Mouse (Mus musculus) layer of hippocampus, postnatal 36 days (tissue): ENCODE data around the gene Caskin2. TPM values are rescaled to one million over a fixed set of nuclear protein-coding genes. Genes with fewer than 3 reads are reported as not detected.
A peak's percentile ranks its signal among the peaks of the same experiment; 100 is the strongest.
"Not testable (repeated sequence)": the region's sequence is repeated elsewhere in the genome, so short reads cannot be mapped to it uniquely, and the experiment has no call there.

ENCODE experiments used
- DNase-seq, 2 experiments: peaks; one replicate each; pipeline ENCODE4 v3.0.0; 2022
- total RNA-seq, 2 experiments: library from RNA; stranded (reverse); gene quantifications; 2 replicates each; pipeline ENCODE4 v1.2.3; 2021

Gene Caskin2
- total RNA-seq = 10 to 100 TPM; 19.5 to 19.6 TPM

DNA sequence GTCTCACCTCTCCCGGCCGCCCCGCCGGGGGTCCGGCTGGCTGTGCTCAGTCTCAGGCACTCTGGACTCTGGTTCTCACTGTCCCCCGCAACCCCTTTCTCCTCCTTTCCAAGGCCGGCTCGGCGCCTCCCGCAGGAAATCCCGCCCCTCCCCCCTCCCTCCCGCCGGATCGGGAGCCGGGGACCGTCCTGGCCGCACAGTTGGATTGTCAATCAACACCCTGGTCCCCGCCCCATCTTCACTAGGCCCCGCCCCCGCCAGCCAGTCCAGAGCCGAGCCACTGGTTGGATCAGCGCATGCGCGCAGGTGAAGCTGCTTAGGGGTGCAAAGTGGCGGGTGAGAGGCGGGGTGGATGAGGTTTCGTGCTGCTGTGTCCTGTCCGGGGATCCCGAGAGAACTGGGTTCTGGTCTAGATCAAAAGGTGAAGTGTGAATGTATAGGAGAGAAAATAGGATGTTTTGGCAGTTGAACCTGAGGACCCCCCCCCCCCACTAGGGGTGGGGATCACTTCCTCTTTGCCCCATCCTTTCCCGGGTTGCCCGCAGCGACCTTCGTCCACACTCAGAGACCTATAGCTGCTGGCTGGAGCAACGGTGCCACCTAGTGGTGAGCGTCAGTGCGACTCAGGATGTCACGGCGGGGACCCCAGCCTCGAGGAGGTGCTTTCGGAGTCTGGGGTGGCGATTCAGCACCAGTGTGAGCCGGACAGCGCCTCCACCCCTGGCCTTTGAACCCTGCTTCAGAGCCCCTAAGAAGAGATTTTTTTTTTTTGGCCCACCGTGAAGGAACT lies at the start of gene Caskin2:
Gene Caskin2 (minus strand): TSS at position 133 of the 790 bp plus-strand sequence.
- DNase-seq = peak; percentile 85 to 86

DNA sequence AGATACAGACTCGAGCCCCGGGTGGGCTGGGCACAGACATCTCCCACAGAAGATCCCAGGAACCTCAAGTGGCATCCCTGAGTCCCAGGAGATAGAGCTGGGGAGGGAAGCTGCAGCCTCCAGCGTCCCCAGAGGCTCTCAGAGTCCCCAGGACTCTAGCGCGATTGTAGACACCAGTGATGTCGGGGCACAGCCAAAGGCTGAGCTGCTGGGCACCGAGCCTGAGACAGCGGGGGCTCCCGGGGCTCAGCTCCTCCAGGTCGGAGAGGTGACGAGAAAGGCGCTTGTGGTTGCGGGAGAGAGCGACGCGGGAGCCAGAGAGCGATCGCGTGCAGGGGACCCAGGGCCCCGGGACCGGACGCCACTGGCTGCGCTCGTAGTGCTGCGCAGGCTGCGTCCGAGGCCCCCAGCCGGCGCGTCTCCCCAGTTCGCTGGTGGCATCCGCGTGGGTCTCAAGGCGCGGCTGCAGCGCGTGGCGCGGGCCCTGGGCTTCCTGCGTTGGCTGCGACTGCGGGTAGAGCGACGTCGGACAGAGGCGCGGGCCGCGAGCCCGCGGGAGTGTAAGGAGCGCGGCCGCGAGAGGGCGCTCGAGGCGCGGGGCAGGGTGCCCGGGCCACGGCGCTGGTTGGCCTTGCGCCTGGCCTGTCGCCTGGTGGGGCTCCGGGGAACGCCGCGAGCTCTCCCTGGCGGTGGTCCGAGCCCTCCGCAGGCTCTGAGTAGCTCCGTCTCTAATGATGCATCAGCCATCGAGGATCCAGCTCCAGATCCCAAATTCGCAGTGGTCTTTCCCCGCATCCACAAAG lies 45.9 kb upstream of the Caskin2 start:
- peak; percentile 66 to 73 for DNase-seq

DNA sequence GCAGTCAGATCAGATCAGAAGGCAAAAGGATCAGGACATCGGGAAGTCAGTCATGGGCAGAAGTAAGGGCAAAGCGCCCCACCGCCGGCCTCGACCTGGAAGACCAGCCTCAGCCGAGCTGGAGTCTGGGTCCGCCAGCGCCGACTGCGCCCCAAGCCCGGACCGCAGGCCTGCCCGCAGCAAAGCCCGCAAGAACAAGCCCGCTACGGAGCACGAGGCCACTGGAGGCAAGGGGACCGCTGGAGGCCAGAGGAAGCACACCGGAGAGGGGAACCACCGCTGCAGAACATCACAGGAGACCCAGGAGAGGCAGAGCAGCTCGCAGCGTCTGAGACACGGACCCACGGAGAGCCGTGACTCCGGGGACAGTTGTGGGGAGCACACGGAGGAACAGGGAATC lies 44.9 kb upstream of the Caskin2 start, which contains the start of gene Myo15b:
Gene Myo15b (plus strand): TSS at position 53 of the 400 bp plus-strand sequence.
- DNase-seq = no peak

DNA sequence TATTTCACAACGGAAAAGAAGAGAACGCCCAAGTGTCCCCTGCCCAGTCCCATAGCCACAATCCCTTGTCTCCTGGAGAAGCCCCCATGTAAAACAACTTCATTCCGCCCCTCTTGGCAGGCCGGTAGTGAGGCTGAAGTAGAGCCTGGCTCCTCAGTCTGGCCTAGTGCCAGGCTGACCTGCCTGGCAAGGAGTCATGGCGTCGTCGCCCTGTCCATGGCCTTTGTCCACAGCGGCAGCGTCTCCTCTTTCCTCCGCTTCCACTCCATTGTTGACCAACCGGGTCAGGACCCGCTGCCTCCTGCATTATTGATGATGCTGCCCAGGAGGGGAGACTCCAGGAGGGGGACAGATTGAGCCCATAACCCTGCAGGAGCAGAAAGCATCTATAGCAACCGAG lies 44.5 kb upstream of the Caskin2 start:
- DNase-seq = no peak

DNA sequence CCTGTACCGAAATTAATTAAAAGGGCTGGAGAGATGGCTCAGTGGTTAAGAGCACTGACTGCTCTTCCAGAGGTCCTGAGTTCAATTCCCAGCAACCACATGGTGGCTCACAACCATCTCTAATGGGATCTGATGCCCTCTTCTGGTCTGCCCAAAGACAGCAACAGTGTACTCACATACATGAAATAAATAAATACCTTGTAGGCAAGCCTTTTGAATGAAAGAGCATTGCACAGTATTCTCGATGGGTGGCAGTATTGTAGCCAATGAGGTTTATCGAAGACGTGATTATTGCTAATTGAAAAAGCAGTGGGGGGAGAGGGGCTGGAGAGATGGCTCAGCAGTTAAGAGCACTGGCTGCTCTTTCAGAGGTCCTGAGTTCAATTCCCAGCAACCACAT lies 43.7 kb upstream of the Caskin2 start:
- DNase-seq = not testable (repeated sequence)

DNA sequence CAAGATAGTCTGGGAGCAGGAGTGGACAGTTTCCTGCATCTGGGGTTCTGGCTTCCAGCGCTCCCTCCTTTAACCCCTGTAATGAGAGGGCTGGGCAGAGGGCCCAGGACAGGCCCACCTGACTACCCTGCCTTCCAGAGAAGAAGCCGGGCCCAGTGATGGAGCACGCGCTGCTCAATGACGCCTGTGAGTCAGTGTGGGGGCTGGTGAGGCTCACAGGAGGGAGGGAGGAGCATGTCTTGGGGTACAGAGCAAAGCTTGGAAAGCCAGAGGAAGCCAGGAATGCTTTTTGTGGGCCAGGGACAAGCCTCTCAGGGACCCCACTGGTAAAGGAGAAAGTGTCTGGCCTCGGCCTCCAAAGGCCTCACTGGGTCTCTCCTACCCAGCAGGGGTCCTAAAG lies 41.2 kb upstream of the Caskin2 start:
- DNase-seq = peak in 1 of 2 experiments; percentile 9

DNA sequence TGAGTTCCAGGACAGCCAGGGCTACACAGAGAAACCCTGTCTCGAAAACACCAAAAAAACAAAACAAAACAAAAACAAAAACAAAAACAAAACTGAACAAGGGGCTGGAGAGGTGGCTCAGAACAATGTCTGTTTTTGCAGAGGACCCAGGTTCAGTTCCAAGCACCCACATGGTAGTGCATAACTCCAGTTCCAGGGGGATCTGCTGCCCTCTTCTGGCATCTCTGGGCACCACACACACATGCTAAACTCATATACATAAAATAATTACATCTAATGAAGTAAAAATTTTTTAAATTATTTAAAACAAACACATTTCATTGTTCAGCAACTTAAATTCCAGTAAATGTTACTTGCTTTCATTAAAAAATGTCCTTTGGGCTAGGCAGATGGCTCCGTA lies 32.4 kb upstream of the Caskin2 start:
- no peak for DNase-seq

DNA sequence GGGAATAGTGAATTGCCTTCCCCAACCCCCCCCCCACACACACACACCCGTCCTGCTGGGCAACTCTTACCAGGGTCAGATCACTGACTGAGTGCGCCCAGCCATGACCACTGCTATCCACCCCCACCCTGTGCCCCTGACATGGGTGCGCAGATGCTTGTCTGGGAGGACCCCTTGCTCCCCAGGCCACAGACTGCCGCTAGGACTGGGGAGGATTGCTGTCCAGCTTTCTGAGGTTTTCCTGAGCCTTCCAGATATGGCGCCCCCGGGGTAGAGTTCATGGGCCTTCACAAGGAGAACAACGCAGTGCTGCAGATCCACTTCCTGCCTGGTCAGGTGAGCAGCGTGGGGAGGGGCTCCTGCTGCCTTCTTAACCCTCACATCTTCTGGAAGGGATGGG lies 30.8 kb upstream of the Caskin2 start:
- DNase-seq = no peak

DNA sequence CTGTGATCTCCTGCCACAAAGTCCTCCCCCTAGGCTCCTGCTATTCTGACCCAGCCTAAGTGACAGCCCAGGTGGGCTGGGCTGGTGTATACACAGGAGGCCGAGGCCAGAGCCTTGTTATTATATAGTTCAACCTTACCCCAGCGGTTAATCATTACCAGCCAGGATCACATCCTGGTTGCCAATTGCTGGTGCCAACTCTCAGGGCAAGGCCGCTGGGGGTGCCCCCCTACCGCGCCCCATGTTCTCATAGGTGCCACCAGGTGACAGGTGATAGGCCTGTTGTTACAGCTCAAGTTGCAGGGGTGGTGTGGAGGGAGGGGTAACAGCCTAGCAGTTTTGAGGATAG lies 30.4 kb upstream of the Caskin2 start:
- DNase-seq = no peak

DNA sequence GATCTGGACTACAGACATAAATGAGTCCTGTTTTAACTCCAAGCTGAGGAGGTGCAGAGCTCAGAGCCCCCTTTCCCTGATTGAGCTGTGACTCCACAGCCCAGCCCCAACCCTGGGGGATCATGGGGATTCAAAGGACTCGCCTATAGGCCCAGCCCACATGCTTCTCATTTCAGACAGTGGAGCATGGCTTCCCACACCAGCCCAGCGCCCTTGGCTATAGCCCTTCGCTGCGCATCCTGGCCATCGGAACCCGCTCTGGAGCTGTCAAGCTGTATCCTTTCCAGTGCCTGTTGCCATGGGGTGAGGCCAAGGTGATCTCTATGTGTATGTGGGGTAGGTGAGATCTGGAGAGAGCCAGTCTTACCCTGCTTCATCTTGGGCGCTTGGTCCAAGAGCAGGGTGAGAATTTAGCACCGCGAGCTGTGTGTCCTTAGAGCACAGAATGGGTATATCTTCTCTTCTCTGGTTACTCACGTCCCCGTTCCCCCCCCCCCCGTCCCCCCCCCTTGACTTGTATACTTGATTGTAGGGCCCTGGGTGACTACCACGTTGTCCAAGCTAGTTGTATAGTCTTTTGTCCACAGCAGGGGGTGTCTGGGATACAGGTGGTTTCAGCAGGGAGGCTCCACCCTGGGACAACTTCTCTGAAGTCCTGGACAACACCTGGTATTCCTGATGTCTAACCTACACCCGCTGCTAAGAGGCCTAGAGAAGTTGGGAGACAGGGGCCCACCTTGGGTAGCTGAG lies 29.9 kb upstream of the Caskin2 start:
- no peak for DNase-seq

DNA sequence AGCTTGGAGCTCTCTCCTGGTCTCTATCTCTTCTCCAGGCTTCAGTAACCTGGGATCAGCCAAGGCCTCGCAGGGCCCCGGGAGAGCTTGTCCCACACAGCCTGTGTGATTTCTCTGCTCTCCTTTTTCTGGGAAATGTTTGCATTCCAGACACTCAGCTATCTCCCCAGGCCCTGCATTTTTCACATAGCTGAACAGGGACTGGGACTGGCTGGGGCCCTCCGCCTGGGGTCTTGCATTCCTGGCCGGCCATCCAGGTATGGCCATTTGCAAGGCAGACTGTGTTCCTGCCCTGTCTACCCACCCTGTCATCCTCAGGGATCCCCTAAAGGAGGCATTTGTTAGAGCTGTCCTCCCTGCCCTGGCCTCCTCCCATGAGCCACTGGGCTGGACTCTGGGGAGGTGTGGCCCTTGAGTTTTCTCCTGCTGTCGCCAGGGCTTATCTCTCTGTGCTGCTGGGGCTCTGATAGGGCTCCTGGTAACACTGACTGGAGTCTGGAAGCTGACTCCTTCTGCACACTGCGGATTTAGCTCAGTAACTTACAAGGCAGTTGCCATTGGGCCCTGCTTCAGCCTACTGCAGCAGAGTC lies 28.6 kb upstream of the Caskin2 start:
- no peak for DNase-seq

DNA sequence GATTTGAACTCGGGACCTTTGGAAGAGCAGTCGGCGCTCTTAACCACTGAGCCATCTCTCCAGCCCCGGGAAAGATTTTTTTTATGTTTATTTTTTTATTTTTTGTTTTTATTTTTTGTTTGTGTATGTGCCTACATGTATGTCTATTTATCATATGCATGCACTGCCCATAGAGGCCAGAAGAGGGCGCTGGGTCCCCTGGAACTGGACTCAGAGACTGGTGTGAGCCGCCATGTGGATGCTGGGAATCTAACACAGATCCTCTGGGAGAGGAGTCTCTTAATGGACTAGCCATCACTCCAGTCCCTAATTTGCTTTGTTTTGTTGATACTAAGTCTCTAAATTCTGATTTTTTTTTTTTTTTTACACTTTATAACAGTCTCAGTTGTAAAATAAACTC lies 27.6 kb upstream of the Caskin2 start:
- no peak for DNase-seq

DNA sequence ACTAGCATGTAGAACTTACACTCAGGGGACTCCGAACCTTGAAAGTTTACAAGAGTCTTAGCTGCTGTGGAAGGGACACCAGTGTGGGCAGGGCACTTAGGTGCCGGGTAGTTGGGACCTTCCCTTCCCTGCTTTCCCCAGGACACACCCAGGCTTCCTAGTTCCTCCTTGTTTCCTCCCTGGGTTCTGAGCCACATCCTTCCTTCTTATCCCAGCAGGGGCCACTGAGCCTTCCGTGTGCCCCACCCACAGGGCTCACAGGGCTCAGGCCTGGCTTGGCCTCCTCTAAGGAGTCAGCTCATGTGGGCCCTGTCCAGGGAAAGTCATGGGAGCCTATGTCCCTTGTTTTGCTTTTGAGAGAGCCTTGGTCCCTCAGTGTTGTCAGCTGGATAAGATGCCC lies 26.3 kb upstream of the Caskin2 start:
- no peak for DNase-seq

DNA sequence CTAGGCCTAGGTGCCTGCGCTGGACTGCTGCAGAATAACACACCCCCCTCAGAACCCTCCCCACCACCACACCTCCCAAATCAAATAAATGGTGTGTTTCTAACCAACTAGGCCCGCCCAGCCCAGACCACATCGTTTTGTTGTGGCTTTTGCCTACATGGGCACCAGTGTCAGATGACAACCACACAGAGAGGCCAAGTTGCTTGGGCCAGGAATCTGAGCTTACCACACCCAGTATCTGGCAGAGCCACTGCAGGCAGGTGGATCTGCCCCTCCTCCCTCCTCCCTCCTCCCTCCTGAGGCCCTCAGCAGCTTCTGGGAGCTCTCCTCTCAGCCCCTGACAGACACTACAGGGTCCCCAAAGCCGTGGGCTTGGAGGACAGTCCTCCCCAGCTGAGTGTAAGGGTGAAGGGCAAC lies 25.5 kb upstream of the Caskin2 start:
- DNase-seq = no peak

DNA sequence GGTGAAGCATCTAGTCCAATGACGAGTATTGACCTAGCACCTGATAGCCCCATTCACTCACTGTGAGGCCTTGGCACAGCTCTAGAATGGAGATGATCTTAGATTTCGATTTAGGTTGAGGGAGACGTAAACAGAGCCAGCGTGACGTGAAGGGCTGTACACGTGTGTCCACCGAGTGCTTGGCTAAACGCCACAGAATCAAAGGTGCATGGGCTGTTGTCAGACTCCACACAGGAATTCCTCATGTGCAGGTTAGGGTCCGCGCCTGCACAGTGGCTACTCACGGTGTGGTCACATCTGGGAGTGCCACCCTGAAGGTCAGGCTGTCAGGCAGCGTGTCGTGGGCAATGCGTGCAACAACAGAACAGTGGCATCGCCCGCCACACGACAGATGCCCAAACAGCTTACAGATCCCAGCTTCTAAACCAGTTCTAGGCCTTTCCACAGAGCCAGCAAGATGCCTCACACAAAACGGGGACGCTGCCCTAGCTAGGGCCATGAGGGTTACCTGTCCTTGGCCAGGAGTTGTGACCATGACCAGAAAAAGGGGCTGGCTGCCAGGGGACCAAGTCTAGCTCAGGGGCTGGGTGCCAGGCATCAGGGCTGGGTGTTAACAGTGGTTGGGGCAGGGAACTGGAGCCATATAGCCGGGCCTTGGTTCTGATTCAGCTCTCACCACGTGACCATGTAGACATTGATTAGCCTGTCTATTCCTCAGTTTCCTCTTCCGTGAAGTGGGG lies 24.3 kb upstream of the Caskin2 start:
- DNase-seq = no peak

DNA sequence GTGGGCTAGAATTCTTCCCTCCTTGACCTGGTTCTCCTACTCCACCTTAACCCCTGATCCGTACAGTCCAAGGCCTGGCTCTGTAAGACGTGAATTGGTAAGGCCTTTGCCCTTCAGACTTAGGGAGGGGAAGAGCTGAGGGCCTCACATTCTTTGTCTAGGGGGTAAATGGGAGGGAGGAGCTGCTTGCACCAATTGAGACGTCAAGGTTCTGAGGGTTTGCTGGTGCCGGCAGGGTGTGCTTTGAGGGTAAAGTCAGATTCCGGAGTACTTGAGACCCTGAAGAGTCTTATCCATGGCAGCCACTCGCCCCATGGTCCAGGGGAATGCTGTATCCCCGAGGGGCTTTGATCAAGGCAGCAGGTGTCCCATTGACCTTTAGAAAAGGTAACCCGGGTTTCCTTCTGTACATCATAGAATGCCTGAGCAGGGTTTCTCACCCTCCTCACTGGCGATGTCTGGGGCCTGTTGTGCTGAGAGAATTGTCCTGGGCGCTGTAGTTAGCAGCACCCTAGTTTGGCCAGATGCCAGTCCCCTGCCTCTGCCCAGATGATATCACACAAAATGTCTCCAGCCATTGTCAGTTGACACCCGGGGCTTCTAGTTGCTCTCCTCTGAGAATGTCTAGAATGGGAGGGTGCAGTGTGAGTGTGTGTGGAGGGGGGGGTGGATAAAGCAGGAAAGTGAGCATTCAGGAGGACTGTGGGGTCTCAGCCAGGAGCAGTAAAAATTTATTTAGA lies 23.4 kb upstream of the Caskin2 start:
- DNase-seq = no peak

DNA sequence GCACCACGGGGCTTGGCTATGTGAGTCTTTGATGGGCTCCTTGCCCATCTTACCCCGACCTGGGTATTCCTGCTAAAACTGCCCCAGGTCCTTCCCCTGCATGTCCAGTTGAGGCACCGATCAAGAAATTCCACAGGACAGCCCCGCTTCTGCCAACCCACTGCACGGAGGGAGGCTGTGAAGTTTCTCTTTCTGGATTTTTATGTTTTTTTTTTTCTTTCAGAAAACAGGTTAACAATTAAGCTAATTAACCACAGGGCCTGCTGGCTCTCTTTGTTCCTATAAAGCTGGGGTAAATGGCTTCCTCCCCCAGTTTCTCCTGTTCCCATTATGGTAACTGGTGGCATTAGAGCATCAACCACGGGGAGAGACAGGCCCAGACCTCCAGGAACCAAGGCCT lies 20.6 kb upstream of the Caskin2 start:
- DNase-seq = no peak

DNA sequence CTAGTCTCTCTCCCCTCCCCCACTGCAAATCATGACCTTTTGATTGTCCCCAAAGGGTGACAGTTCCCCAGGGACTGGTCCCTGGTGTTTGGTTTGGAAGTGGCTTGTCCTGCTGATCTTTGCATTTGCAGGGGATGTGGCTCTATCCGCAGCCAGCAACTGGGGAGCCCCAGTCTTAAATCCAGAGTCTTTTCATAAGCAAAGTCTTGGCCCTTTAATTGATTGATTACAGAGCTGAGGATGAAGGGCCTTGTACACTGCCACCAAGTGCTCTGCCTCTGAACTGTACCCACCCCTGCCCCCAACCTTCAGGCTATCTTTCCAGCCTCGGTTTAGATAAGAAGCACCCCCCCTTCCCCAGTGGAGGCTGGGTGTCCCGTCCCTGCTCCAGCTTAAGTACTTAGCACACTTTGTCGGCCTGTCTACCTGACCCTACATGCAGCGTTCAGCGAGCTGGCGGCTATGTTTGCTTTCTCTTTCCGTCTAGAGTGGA lies 19.6 kb upstream of the Caskin2 start:
- no peak for DNase-seq

DNA sequence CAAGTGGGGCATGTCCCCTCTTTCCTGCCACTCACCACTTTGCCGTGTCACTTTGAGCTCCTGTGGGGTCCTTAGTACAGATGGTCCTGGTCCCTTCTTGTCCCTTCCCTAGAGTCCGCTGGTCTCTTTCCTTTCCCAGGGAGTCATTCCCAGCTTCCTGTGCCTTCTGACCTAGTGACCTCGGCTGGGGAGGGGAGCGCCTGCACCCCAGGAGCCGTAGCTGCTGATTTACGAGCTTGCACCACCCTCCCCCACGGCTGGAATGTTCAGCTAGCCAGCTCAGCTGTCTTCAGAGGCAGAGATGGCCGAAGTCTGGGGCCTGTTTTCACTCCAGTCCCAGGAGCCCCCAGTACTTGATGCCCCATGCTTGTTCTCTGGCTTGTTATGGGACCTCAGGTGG lies 19.1 kb upstream of the Caskin2 start:
- DNase-seq = no peak

DNA sequence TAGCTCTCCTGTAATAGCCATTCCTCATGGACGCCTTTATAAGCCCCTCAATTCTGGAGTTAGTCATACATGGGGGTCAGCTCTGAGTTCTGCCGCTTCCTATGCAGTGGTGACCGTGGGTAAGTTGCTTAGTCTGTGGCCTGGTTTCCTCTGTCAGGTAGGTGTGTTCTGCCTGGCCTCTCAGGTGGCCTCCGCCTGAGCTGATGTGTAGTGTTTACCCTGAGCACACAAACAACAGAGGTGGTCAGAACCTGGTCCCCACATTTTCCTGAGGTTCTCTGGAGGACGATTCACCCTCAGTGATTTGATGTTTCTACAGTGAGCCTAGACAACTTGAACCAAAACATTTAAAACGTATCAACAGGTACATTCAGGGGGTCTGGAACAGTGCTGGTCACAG lies 18.6 kb upstream of the Caskin2 start:
- no peak for DNase-seq

DNA sequence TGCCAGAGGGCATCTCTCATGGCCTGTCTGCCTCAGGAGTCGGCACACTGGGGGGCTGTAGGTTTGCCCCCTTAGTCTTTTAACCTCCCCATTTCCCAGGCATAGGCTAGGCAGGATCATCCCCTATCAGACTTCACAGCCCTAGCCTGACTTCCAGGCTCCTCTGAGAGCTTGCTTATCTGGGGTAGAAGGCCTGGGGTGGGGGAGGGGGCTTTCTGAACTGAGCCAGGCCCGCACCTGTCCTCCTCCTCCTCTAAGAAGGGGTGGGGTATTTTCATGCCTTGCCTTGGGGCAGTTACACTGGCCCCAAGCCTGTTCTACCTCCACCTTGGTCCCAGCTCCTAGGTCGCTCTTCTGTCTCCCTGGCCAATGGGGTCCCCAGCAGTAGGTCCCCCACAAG lies 18.1 kb upstream of the Caskin2 start:
- no peak for DNase-seq
